8 mouse cellular contexts compared by ENCODE assay signal in genomic region chr11:117949392-117950091, GRCm38 (mm10). TPM values are rescaled to one million over a fixed set of nuclear protein-coding genes. Genes with fewer than 3 reads are reported as not detected.
DNase-seq lines count a peak whose midpoint lies in the region; ATAC-seq and TF ChIP-seq lines count a peak whose summit lies in the region.

No protein-coding gene starts in this region.

- ATAC-seq in CD4-positive, CD25-positive, alpha-beta regulatory T cell, adult 4 months: no peak
- peak; percentile 55; the same call in 1 of the 2 replicates for ATAC-seq in hindbrain, embryonic 14.5 days (ENCODE audit: low FRiP score)
- ATAC-seq in midbrain, embryonic 16.5 days: peak; percentile 70; the same call in 1 of the 2 replicates

- TF ChIP-seq POLR2A in liver, adult 2 months (IDR thresholded peaks at IDR 0.05; ENCODE audit: extremely low read depth, insufficient read depth, low read length): no peak

- H3K27me3 ChIP-seq in hindbrain, embryonic 14.5 days (ENCODE audit: control insufficient read depth, insufficient read depth, low read length): 0 out of 2 replicates have a peak, but pooled peaks cover 7% of the 10 kb centered on the region
- H3K27me3 ChIP-seq in liver, adult 2 months (ENCODE audit: control insufficient read depth, insufficient read depth, low read length): no peaks in the 10 kb centered on the region
- H3K27me3 ChIP-seq in midbrain, embryonic 16.5 days (ENCODE audit: control insufficient read depth, insufficient read depth, low read depth, low read length): peaks cover 5% of the 10 kb centered on the region; the same call in 1 of the 2 replicates

- H3K4me1 ChIP-seq in hindbrain, embryonic 14.5 days (replicated peaks; ENCODE audit: control insufficient read depth, insufficient read depth, low read length): peaks cover 9% of the 10 kb centered on the region
- peaks cover 5% of the 10 kb centered on the region; the same call in 1 of the 2 replicates for H3K4me1 ChIP-seq in liver, adult 2 months (ENCODE audit: control insufficient read depth, insufficient read depth, low read length)
- peaks cover 7% of the 10 kb centered on the region; the same call in 1 of the 2 replicates for H3K4me1 ChIP-seq in midbrain, embryonic 16.5 days (ENCODE audit: control insufficient read depth, insufficient read depth, low read length)

- DNase-seq in CD4-positive, CD25-positive, alpha-beta regulatory T cell, adult 2 months (ENCODE audit: low read depth, low spot score): peak; percentile 43
- DNase-seq in adrenal gland, postnatal 14 days: peak; percentile 84
- peak; percentile 93 to 95 for DNase-seq in gastrocnemius, adult 8-10 months (ENCODE audit: low spot score in 2 of 2)
- peak; percentile 65 for DNase-seq in hindbrain, embryonic 14.5 days (ENCODE audit: low spot score)
- DNase-seq in liver, adult 2 months (ENCODE audit: extremely low read depth, low read depth, low spot score): no peak
- peak; percentile 51 for DNase-seq in urinary bladder, postnatal 10 days (ENCODE audit: low spot score)

- no peaks in the 10 kb centered on the region for H3K79me2 ChIP-seq in liver, adult 2 months (ENCODE audit: control insufficient read depth, insufficient read depth, low read length)

- peak overlapping the region; percentile 20; the same call in 1 of the 2 replicates for H3K9ac ChIP-seq in hindbrain, embryonic 14.5 days
- peak overlapping the region; percentile 67 for H3K9ac ChIP-seq in liver, adult 2 months (ENCODE audit: low read depth, low read length)
- peak overlapping the region; percentile 54 for H3K9ac ChIP-seq in midbrain, embryonic 16.5 days (ENCODE audit: low read depth, low read length)

- TF ChIP-seq CTCF in liver, adult 2 months (IDR thresholded peaks at IDR 0.05; ENCODE audit: low read depth, low read length): 0 out of 2 replicates have a peak, but pooled peaks have one; percentile 24

- H3K36me3 ChIP-seq in hindbrain, embryonic 14.5 days (replicated peaks; ENCODE audit: control insufficient read depth, insufficient read depth): no peaks in the 10 kb centered on the region
- no peaks in the 10 kb centered on the region for H3K36me3 ChIP-seq in liver, adult 2 months (ENCODE audit: control insufficient read depth, insufficient read depth, low read length)
- H3K36me3 ChIP-seq in midbrain, embryonic 16.5 days (ENCODE audit: control insufficient read depth, insufficient read depth, low read length): no peaks in the 10 kb centered on the region

- H3K27ac ChIP-seq in hindbrain, embryonic 14.5 days: peak overlapping the region; percentile 26; the same call in 1 of the 2 replicates
- peak overlapping the region; percentile 49 for H3K27ac ChIP-seq in liver, adult 2 months (replicated peaks; ENCODE audit: insufficient read depth, low read depth, low read length)
- no peak overlapping the region for H3K27ac ChIP-seq in midbrain, embryonic 16.5 days (ENCODE audit: low read length)

- peak overlapping the region; percentile 22 for H3K4me3 ChIP-seq in hindbrain, embryonic 14.5 days (replicated peaks; ENCODE audit: low read length)
- peak overlapping the region; percentile 56 for H3K4me3 ChIP-seq in liver, adult 2 months (ENCODE audit: insufficient read depth, low read depth, low read length)
- H3K4me3 ChIP-seq in midbrain, embryonic 16.5 days (ENCODE audit: low read depth, low read length): peak overlapping the region; percentile 20

- peak overlapping the region; percentile 54 for H3K4me2 ChIP-seq in hindbrain, embryonic 14.5 days (replicated peaks)
- peak overlapping the region; percentile 57 for H3K4me2 ChIP-seq in midbrain, embryonic 16.5 days (ENCODE audit: low read length)

- no peaks in the 10 kb centered on the region for H3K9me3 ChIP-seq in hindbrain, embryonic 14.5 days (ENCODE audit: control insufficient read depth, low read length)
- H3K9me3 ChIP-seq in midbrain, embryonic 16.5 days (replicated peaks; ENCODE audit: control insufficient read depth, low read length, poor library complexity, severe bottlenecking): no peaks in the 10 kb centered on the region

- 1% methylated on average over 48 of the region's 49 CpGs for WGBS in hindbrain, embryonic 14.5 days
- WGBS in liver, adult 2 months: 22% methylated on average over 49 of the region's 49 CpGs
- under 1% methylated on average over 49 of the region's 49 CpGs for WGBS in midbrain, embryonic 16.5 days

RNA-seq across cellular contexts. Expression of gene Socs3, which starts 20.3 kb away (rescaled TPM):
- polyA plus RNA-seq in CD4-positive, CD25-positive, alpha-beta regulatory T cell, adult 4 months (2017; shearing (Covaris generic)): 10 to 100 TPM; 34.4 to 35.5 TPM
- total RNA-seq in adrenal gland, postnatal 14 days (2021): 4.8 and 6.5 TPM in 2 replicates
- total RNA-seq in gastrocnemius, adult 8-10 months (2022): 1 to 10 TPM; 1.9 to 3.3 (median 2.5) TPM
- 2.9 and 3.0 TPM in 2 replicates for polyA plus RNA-seq in hindbrain, embryonic 14.5 days (2014; fragmentation: Nextera tagmentation; extraction: Ambion mirVana)
- 2.0 and 2.4 TPM in 2 replicates for total RNA-seq in liver, adult 2 months (2014; rRNA removed)
- polyA plus RNA-seq in liver, adult 2 months (2012; rRNA removed): 4.0 and 7.5 TPM in 2 replicates
- 5.9 and 7.2 TPM in 2 replicates for polyA plus RNA-seq in midbrain, embryonic 16.5 days (2015; fragmentation: Nextera tagmentation; extraction: Ambion mirVana)

RNA-seq across cellular contexts. Expression of gene Pgs1, which starts 36.5 kb away (rescaled TPM):
- 10 to 100 TPM; 34.3 to 38.8 TPM for polyA plus RNA-seq in CD4-positive, CD25-positive, alpha-beta regulatory T cell, adult 4 months (2017; shearing (Covaris generic))
- total RNA-seq in adrenal gland, postnatal 14 days (2021): 32.9 and 39.2 TPM in 2 replicates
- 10 to 100 TPM; 16.9 to 23.0 (median 19.1) TPM for total RNA-seq in gastrocnemius, adult 8-10 months (2022)
- polyA plus RNA-seq in hindbrain, embryonic 14.5 days (2014; fragmentation: Nextera tagmentation; extraction: Ambion mirVana): 48.1 and 56.4 TPM in 2 replicates
- 4.7 and 5.0 TPM in 2 replicates for total RNA-seq in liver, adult 2 months (2014; rRNA removed)
- polyA plus RNA-seq in liver, adult 2 months (2012; rRNA removed): 17.8 and 22.1 TPM in 2 replicates
- polyA plus RNA-seq in midbrain, embryonic 16.5 days (2015; fragmentation: Nextera tagmentation; extraction: Ambion mirVana): 61.2 and 62.1 TPM in 2 replicates
